Mouse (Mus musculus) E14TG2a.4 (cell line): ENCODE results near the gene Tdrd1.

ENCODE experiments used
- CTCF ChIP-seq: conservative IDR thresholded peaks from 2 replicates; pipeline ENCODE4 v1.5.1; 2014; ENCODE audit warnings: low read length
- NANOG ChIP-seq: IDR thresholded peaks from 2 replicates; pipeline ENCODE4 v1.6.1; 2014; ENCODE audit warnings: borderline replicate concordance, low read length, mixed read lengths

DNA sequence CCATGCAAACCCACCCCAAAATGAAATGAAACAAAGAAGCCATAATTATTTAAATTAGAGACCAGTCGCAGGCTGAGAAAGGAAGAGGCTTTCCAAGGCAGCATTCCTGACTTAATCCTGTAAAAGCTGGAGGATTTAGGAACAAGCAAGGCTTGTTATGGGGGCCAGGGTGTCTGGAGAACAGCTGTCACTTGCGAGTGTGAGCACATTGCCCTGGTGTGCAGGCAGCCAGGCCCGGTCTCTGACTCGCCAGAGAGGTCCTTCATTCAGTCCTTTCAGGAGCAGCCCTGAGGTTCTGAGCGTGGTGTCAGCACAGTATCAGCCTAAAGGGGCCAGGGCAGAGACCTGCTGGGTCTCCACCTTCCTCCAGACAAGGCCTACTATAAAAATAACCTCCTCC lies 62.6 kb downstream of the Tdrd1 start:
- TF ChIP-seq CTCF (no peak), NANOG (no peak)
